Mouse (Mus musculus): ENCODE results near the gene Cfap157.
A peak's percentile ranks its signal among the peaks of the same experiment; 100 is the strongest.

Cfap157 gene

GRCm38 (mm10) chr2:32784048-32784681 is at the start of gene Cfap157:
Gene Cfap157 (minus strand): TSS chr2:32784428.
- peak; percentile 25 for DNase-seq (ENCODE audit: low spot score)

- DNase-seq (ENCODE audit: low spot score): no peak
Measured at GRCm38 (mm10) chr2:32828979-32829676, 44.9 kb upstream of the Cfap157 start.

- DNase-seq (ENCODE audit: low spot score): no peak
Measured at GRCm38 (mm10) chr2:32825796-32826195, 41.6 kb upstream of the Cfap157 start.

GRCm38 (mm10) chr2:32824778-32825177 is 40.5 kb upstream of the Cfap157 start:
- no peak for DNase-seq (ENCODE audit: low spot score)

GRCm38 (mm10) chr2:32824181-32824580 is 40.0 kb upstream of the Cfap157 start:
- DNase-seq (ENCODE audit: low spot score): no peak

- no peak for DNase-seq (ENCODE audit: low spot score)
Measured at GRCm38 (mm10) chr2:32823579-32824154, 39.4 kb upstream of the Cfap157 start.

- DNase-seq (ENCODE audit: low spot score): no peak
Measured at GRCm38 (mm10) chr2:32823153-32823552, 38.9 kb upstream of the Cfap157 start.

- DNase-seq (ENCODE audit: low spot score): no peak
Measured at GRCm38 (mm10) chr2:32822643-32823042, 38.4 kb upstream of the Cfap157 start.

- DNase-seq (ENCODE audit: low spot score): peak; percentile 17
Measured at GRCm38 (mm10) chr2:32821041-32821802, 37.0 kb upstream of the Cfap157 start.

GRCm38 (mm10) chr2:32818208-32818607 is 34.0 kb upstream of the Cfap157 start:
- no peak for DNase-seq (ENCODE audit: low spot score)

GRCm38 (mm10) chr2:32817589-32817988 is 33.4 kb upstream of the Cfap157 start:
- no peak for DNase-seq (ENCODE audit: low spot score)

GRCm38 (mm10) chr2:32816946-32817581 is 32.8 kb upstream of the Cfap157 start:
- DNase-seq (ENCODE audit: low spot score): no peak

- DNase-seq (ENCODE audit: low spot score): no peak
Measured at GRCm38 (mm10) chr2:32816497-32816896, 32.3 kb upstream of the Cfap157 start.

GRCm38 (mm10) chr2:32811959-32812358 is 27.7 kb upstream of the Cfap157 start:
- no peak for DNase-seq (ENCODE audit: low spot score)

GRCm38 (mm10) chr2:32808816-32809566 is 24.8 kb upstream of the Cfap157 start:
- DNase-seq (ENCODE audit: low spot score): no peak

GRCm38 (mm10) chr2:32798251-32798962 is 14.2 kb upstream of the Cfap157 start:
- no peak for DNase-seq (ENCODE audit: low spot score)

GRCm38 (mm10) chr2:32795748-32796418 is 11.7 kb upstream of the Cfap157 start:
- peak; percentile 45 for DNase-seq (ENCODE audit: low spot score)

GRCm38 (mm10) chr2:32791297-32791696 is 7.1 kb upstream of the Cfap157 start:
- DNase-seq (ENCODE audit: low spot score): peak; percentile 80

GRCm38 (mm10) chr2:32788581-32788980 is 4.4 kb upstream of the Cfap157 start:
- no peak for DNase-seq (ENCODE audit: low spot score)

GRCm38 (mm10) chr2:32787176-32787575 is 2.9 kb upstream of the Cfap157 start:
- peak; percentile 55 for DNase-seq (ENCODE audit: low spot score)
